Mouse (Mus musculus) lung, postnatal 4 days (tissue): ENCODE measurements around the gene Gm4952.
"Not testable (repeated sequence)": the region's sequence is repeated elsewhere in the genome, so short reads cannot be mapped to it uniquely, and the experiment has no call there.

Source experiments
- DNase-seq, 2 experiments: peaks; one replicate each; pipeline ENCODE4 v3.0.0; 2021

Gm4952 gene

GRCm38 (mm10) chr19:12600684-12601480 lies 1.1 kb downstream of the Gm4952 start:
- no peak for DNase-seq

GRCm38 (mm10) chr19:12608336-12608735 lies 8.6 kb downstream of the Gm4952 start:
- no peak for DNase-seq

- DNase-seq: no peak
Observed at GRCm38 (mm10) chr19:12613646-12614045, 13.9 kb downstream of the Gm4952 start.

GRCm38 (mm10) chr19:12633176-12633575 lies 33.4 kb downstream of the Gm4952 start, which contains the start of gene Glyat:
Glyat (plus strand) TSS chr19:12633308.
- DNase-seq: no peak

GRCm38 (mm10) chr19:12634259-12634658 lies 34.5 kb downstream of the Gm4952 start:
- DNase-seq: no peak

- DNase-seq: no peak
Observed at GRCm38 (mm10) chr19:12634963-12635362, 35.2 kb downstream of the Gm4952 start.

- DNase-seq: no peak
Observed at GRCm38 (mm10) chr19:12636863-12637262, 37.1 kb downstream of the Gm4952 start.

- DNase-seq: no peak
Observed at GRCm38 (mm10) chr19:12638049-12638448, 38.3 kb downstream of the Gm4952 start.

GRCm38 (mm10) chr19:12649511-12649910 lies 49.7 kb downstream of the Gm4952 start:
- no peak for DNase-seq

- DNase-seq: no peak
Observed at GRCm38 (mm10) chr19:12666156-12666555, 66.4 kb downstream of the Gm4952 start.

- DNase-seq: not testable (repeated sequence)
Observed at GRCm38 (mm10) chr19:12668601-12669000, 68.8 kb downstream of the Gm4952 start.

GRCm38 (mm10) chr19:12670139-12670538 lies 70.4 kb downstream of the Gm4952 start, which contains the start of gene Olfr1442:
Olfr1442 (plus strand) TSS chr19:12670439.
- DNase-seq: no peak

GRCm38 (mm10) chr19:12671051-12671450 lies 71.3 kb downstream of the Gm4952 start:
- no peak for DNase-seq

- no peak for DNase-seq
Observed at GRCm38 (mm10) chr19:12677812-12678211, 78.0 kb downstream of the Gm4952 start, which contains the start of gene Olfr1443. Olfr1443 (plus strand) TSS chr19:12678112.
